Mouse (Mus musculus): ENCODE data around the gene Prss12.

Prss12 gene

DNA sequence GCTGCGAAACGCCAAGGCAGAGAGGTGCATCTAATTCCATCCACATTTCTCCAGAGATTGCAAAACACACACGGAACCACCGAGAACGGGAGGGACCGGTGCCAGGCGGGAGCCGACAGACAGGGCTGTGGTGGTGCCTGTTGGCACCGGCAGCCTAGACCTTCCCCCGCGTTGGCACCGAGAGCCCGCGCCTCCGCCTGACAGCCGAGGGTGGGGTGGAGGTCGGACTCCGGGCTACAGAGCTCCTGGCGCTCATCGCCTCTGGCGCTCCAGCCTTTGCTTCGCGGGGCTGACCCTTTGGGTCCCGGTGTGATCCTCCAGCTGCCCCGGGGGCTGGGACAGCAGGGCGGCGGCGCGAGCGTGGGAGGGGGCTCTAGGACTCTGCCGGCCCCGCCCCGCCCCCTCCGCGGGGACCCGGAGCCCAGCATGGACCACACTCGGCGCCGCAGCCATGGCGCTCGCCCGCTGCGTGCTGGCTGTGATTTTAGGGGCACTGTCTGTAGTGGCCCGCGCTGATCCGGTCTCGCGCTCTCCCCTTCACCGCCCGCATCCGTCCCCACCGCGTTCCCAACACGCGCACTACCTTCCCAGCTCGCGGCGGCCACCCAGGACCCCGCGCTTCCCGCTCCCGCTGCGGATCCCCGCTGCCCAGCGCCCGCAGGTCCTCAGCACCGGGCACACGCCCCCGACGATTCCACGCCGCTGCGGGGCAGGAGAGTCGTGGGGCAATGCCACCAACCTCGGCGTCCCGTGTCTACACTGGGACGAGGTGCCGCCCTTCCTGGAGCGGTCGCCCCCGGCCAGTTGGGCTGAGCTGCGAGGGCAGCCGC is at the start of gene Prss12:
TSS of gene Prss12 (plus strand) at position 206 of the 830 bp plus-strand sequence.
- DNase-seq (ENCODE audit: low spot score in 2 of 2), result no peak

DNA sequence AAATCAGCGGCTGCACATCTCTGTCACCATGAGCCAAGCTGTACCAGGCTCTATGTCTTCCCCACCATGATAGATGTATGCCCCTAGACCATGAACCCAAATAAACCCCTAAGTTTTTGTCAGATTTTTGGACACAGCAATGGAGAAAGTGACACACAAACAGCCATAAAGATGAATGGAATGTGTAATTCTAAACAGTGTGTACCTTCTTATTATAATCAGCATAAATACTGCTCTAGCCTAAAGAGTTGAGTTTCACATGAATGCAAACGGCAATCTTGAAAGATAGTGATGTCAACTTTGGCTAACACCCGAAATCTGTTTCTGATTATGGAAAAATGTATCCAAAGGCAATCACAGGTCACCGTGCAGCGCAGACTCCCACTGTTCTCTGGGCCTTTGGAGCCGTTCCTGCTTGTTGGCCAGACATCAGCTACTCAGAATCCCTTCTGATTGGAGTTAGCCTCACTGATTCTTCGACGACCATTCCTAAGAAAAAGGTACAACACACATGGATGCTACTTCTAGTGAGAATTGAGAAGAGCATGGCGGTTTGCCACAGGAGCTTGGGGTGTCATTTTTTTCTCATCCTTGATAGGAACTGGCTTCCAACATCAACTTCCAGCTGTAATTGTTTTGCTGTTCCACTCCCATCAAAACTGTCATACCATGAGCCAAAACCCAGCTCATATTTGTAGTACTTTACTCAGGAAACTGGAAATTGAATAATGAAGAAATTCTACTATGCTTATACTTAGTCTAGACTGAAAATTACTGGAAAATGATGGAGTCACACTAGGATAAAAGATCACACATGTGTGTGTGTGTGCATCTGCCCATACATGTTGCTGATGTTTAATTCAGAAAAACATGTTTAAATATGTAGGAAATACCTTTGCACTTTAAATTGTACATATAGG is 48.9 kb upstream of the Prss12 start:
- DNase-seq (ENCODE audit: low spot score in 2 of 2), result no peak

DNA sequence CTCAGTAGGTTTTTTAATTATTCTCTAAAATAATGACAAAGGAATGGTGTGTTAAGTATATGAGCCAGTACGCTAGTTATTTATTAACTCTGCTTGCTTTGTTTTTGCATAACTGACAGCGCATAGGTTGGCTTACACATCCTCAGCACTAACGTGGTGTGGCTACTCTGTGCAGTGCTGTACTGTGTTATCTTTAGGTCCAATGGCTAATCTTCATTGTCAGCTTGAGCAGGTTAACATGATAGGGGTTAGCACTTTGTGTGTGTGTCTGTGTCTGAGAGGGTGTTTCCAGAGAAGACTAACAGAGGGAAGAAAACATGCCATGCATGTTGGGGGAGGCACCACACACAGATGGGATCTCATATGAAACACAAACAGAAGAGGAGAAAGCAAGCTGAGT is 41.8 kb upstream of the Prss12 start:
- no peak for DNase-seq (ENCODE audit: low spot score in 2 of 2)

DNA sequence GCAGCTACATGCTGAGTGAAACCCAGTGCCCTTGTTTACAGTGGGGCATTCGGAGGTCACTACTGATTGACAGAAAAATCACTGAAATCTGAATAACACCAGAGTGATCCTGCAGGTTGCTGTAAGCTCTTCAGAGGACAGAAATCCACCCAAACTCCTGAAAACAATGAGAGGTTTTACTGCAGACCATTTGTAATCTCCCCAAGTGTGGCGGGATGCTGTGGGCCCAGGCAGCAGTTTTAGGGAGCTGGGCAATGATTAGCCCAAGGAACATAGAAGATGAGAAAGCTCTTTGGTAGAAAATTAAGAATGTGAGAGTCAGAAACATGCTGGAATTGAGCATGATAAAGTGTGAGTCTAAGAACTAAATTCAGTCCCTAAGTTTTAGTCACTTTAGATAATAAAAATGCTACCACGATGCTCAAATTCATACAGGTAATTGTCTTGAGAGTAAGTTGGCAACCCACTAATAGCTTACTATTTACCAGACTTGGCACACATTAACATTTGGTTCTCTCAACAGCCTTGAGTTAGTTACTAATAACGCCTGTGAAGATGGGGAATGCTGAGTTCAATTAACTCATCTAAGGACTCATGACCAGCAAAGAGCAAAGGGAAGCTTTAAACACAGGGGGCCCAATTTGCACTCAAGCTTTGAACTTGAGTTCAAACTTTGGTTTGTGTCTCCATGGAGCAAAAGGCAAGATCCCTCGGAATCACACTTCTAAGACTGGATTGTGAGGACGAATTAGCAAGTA is 34.7 kb upstream of the Prss12 start:
- no peak for DNase-seq (ENCODE audit: low spot score in 2 of 2)

DNA sequence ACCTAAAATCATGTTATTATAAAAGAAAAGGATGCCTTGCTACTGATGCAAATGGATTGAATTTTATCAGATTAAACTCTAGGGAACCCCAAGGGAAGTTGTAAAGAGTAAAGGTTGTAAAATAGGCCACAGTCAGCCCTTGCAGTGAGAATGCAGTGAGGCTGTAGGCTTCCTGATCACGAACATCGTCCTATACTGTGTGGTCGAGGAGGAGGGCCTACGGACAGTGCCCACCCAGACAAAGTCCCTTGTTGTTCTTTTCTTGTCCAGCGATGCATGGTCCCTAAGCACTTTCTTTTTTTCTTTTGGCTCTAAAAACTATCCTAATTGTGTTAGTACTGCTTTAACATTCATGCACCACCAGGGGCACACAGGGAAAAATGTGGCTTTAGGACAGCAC is 33.5 kb upstream of the Prss12 start:
- DNase-seq (ENCODE audit: low spot score in 2 of 2), result no peak

DNA sequence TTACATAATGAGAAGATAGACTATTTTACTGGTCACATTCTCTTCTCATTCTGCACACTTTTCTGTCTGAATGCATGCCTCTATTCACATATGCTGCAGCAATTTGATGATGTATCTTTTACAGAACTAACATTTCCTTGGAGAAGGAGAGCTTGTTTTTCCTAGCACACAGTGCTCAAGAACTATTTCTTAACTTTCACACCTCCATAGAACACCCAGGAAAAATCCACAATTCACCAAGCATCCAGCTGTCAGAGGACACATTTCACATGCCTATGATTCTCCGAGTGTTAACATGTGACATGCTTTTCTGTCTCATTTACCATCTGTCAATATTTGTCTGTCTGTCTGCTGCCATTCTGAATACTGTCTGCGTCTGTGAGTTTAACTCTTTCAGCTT is 21.1 kb upstream of the Prss12 start:
- DNase-seq (ENCODE audit: low spot score in 2 of 2), result no peak

DNA sequence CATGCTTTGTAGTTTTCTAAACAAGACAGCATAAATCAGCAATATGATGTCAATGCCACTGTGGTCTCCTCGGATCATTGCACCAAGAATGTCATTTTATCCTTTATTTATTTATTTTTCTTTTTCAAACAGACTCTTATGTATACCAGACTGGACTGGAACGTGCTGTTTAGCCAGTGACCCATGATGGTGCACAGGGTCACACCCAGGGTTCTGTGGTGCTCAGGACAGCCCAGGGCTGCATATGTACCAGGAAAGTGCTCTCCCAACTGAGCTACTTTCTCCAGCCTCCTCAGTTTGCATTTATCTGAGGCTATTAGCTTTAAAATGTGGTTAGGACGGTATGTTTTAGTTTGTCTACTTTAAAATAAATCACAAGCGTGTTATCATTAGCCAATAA is 18.7 kb upstream of the Prss12 start:
- DNase-seq (ENCODE audit: low spot score in 2 of 2), result no peak

DNA sequence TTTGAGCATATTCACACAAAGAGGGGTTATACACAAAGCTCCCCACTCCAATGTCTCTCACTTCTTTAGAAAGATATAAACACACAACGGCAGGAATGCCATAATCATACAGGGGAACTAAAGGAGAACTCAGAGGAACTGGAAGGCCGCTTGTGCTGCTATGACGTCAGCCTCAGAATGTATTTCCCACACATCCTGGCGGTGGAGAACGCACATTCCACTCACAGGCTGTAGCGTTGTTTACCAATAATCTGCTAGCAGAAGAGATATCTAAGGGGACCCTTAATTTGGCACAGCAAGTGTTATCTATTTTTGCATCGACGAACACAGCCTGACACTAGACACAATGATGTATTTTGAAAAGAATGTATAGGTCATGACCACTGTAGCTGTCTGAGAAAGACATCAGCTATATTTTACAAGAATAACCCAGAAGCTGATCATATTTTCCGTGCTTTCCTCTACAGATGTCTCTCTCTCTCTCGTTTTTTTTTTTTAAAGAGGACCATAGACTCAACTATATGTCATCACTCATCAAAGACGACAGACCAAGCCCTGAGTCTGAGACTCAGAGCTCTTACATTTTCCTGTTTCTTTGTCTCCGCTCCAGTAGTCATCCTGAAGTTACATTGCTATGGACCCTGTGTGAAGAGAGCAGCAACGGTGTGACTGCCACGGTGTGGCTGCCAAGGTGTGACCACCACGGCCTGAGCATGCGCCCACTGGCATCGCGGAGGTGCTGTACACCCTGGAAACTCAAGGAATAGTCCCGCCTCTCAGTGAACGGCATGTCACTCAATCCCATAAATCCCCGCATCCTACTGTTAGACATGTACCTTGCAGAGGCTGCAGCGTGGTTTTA is 16.9 kb upstream of the Prss12 start:
- no peak for DNase-seq (ENCODE audit: low spot score in 2 of 2)

DNA sequence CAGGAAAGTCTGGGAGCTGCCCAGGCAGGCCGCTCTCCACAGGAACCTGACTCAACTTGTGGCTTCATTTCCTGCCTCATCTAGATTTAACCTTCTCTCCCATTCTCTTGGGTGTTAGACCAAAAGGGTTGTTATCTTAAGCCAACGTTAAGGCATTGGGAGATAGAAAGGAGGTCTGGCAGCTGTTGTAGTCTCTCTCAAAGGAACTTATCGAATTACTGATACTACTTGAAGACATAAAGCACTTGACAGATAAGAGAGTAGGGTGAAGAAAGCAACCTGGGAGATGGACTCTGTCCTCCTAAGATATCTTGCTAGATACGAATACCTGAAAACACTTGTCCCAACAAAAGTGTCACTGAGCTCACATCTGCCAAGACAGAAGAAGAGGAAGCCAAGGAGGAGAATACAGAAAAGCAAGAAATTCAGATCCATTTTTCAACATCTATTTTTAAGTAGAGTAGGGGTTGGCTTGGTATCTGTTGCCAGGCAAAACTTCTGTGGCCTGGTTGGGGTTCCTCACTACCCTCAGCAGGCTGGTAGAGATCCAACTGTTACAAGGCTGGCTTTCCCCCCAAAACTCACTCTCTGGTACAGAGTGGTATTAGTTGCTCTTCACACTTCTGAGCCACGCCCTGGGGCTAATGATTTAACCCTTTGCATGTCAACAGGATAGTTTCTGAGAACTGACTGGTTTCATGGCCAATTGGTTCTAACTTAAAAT is 14.6 kb upstream of the Prss12 start:
- no peak for DNase-seq (ENCODE audit: low spot score in 2 of 2)

DNA sequence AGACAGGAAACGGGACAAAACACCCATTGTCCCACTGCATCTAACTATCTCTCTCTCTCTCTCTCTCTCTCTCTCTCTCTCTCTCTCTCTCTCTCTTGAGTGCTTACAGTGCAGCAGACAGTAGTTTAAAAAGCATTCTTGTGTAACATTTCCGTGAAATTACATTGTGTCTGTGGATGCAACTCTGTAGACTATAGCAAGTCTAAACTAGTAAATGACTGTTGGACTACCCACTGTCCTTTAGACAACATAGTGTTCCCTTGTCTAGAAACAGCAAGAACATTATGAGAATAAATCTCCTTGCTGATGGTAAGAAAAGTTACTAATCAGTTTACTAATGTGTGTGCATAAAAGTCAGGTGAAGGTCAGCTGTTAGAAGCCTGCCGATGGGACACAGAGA is 13.4 kb upstream of the Prss12 start:
- no peak for DNase-seq (ENCODE audit: low spot score in 2 of 2)

DNA sequence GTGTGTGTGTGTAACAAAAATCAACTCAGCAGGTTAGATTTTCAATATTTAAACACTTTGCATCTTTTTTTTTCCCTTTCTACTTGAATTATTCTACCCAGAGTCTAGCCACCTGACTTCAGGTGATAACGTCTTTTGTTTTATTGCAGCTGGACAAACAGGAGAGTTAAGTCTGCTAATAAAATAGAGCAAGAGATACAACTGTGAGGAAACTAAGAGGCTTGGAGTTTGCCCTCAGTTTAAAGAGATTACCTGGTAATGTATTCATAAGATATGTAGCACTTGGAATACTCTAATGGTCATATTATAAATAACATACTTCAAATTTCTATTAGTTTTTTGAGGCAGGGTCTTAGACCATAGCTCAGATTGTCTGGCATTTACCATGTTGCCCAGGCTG is 9.1 kb upstream of the Prss12 start:
- DNase-seq (ENCODE audit: low spot score in 2 of 2), result no peak

DNA sequence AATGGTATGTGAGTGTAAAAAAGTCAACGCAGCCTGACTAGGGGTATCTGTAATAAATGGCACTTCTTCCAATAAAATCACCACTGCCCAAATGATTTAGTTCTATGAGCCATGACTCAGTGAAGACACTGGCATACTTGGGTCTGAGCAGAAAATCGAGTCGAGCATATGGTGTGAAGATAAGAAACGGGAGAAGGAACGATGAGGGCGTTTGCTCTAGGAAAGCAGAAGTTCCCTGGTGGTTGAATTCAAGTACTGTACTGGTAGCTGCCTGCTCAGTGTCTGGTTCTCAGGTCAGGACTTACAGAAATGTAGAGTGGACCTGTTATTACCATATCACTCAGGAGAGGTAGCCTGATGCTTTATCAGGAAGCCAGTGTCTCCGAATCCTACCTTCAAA is 6.2 kb upstream of the Prss12 start:
- DNase-seq (ENCODE audit: low spot score in 2 of 2), result no peak

DNA sequence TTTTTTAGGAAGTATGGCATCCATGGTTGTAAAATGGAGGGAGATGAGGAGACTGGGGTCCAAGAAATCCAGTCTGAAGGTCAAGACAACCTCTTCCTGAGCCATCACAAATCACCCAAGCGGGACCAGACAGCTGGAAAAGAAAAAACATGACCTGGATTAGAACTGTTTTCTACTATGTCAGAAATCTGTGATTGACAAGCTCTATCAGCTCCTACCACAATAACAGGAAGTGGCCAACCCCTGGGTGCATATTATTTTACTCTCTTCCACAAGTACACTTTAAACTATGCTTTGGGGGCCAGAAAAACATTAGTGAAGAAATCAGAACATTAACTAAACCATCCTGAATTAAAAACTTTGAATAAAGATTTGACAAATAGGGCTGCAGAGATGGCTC is 2.2 kb upstream of the Prss12 start:
- DNase-seq (ENCODE audit: low spot score in 2 of 2), result peak; percentile 42 to 49

DNA sequence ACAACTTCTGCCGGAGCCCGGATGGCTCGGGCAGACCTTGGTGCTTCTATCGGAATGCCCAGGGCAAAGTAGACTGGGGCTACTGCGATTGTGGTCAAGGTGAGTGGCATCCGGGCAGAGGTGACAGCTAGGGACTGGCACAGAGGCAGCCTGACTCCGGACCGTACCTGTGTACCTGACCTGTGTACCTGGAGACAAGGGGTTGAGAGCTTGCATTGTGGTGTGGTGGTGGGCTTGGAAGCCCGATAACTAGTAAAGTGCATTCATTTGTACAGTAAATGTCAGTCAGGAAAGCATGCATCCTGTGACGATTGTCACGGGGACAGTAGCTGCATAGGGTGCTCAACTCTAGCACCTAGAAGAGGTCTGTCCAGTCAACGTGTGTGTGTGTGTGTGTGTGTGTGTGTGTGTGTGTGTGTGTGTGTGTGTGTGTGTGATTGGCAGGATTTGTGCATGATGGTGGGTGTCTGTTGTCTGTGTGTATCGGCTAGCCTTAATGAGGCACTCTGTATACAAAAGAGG is 886 bp downstream of the Prss12 start:
- DNase-seq (ENCODE audit: low spot score in 2 of 2), result peak; percentile 26 to 32

DNA sequence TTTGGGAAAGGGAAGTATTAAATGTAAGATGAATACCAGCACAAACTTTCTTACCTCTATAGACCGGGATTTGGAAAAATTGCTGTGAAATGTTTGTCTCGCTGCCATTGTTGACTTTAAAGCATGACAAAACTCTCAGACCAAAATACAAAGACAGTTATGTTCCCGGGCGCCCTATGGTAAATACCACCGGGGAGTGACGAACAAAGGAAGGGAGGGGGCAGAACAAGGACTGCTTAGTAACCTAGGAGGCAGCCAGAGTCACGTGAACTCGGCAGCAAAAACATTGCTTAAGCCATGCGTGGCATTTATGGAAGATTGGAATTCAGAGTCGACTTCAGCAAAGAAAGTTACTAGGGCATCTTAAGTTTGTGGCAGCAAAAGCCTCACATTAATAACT is 1.4 kb downstream of the Prss12 start:
- peak in 1 of 2 experiments; percentile 29 for DNase-seq (ENCODE audit: low spot score in 2 of 2)

DNA sequence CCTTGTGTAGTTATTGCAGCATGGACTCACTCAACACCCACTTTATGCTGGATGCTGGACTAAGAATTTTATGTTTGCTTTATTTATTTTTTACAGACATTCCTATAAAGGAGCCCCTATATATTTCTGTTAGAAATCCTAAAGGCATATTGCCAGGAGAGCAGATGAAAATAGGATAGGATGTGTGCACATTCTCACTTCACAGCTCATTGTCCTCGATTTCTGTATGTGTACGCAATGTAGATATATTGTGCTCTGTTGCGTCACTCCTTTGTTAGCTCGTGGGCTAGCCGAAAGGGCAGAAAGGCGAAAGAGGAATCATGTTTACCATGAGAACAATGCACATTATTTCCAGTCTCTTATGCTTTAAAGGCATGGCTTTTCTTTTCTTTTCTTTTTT is 3.4 kb downstream of the Prss12 start:
- DNase-seq (ENCODE audit: low spot score in 2 of 2), result no peak

DNA sequence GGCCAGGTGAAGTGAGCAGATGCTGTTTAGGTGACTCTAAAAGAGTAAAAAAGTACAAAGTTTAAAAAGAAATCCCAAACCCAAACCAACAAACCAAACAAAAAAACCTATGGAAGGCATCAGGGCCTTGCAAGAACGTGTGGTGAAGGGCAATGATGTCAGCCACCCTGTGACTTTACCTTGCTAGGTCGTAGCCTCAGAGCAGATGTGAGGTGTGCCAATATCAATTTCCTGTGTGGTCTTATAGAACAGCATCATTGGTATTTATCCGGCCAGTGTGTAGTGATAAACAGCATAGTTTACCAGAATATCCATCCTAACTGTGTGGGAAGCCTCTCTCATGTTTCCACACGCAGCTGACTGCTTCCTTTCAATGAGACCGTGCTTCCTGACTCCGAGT is 6.2 kb downstream of the Prss12 start:
- DNase-seq (ENCODE audit: low spot score in 2 of 2), result no peak

DNA sequence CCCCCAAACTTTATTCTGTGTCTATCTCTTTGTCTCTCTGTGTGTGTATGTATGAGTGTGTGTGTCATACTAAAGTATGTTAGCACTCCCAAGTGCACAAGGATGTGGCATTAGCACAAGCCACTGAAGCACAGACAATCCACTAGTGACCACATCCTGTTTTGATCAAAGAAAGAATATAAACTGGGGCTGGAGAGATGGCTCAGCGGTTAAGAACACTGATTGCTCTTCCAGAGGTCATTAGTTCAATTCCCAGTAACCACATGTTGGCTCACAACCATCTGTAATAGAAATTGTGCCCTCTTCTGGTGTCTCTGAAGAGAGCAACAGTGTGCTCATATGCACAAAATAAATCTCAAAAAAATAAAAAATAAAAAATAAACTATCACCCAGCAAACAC is 12.8 kb downstream of the Prss12 start:
- peak; percentile 8 to 32 for DNase-seq (ENCODE audit: low spot score in 2 of 2)

DNA sequence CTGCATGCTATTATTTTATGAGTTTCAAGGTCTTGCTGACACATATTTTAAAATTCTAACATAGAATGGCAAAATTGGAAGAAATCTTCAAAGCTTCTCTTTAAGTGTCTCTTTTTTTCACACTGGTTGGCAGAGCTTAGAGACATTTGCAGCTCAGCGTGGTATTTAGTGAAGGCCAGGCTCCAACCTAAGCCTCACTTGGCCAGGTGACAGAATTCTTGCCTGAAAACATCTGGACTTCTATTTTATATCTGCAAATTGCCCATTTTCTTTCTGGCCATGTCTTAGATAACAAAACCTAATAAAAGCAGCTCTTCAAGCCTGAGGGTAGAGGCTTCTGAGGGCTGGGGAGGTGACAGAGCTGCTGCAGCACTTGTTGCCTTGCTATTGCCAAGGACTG is 13.7 kb downstream of the Prss12 start:
- DNase-seq (ENCODE audit: low spot score in 2 of 2), result no peak

DNA sequence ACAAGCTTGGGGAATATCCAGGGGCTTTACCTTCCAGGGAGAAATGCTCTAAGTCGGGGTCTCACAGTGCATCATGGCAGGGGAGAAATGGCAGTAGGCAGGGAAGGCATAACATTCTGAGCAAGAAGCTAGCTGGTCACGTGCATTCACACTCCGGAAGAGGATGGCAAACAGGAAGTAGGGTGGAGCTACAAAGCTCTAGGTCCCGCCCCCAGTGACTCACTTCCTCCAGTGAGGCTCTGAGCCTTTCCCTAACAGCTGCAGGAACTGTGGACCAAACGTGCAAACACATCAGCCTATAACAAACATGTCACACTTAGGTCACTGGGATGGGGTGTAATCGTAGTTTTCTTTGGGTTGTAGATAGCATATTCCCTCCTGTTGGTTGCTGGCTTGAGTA is 15.6 kb downstream of the Prss12 start:
- no peak for DNase-seq (ENCODE audit: low spot score in 2 of 2)

Measured in natural killer cell, adult 2 months (primary cell).